Mouse (Mus musculus): Measurements from ENCODE around the gene Casr.

- TF ChIP-seq POLR2A (IDR thresholded peaks at IDR 0.05; ENCODE audit: low read depth, low read length) (no peak), CTCF (IDR thresholded peaks at IDR 0.05; ENCODE audit: extremely low read depth, insufficient read length, insufficient replicate concordance, low read depth, low read length) (no peak)
Observed at GRCm38 (mm10) chr16:36545333-36545732, 16.6 kb downstream of the Casr start.

All from small intestine, adult 2 months (tissue).